Mouse (Mus musculus) cerebellum, adult 9-11 months (tissue): ENCODE data around the gene Slc39a5.

Source experiments
- DNase-seq: peaks from one replicate; pipeline ENCODE4 v3.0.0; 2022

The Slc39a5 gene

GRCm38 (mm10) chr10:128401056-128401455 lies at the start of gene Slc39a5:
Slc39a5 (minus strand) TSS chr10:128401229.
- peak; percentile 17 for DNase-seq

- no peak for DNase-seq
Measured at GRCm38 (mm10) chr10:128445407-128445806, 44.4 kb upstream of the Slc39a5 start.

- no peak for DNase-seq
Measured at GRCm38 (mm10) chr10:128444354-128444753, 43.3 kb upstream of the Slc39a5 start.

GRCm38 (mm10) chr10:128442718-128443117 lies 41.7 kb upstream of the Slc39a5 start:
- no peak for DNase-seq

DNA sequence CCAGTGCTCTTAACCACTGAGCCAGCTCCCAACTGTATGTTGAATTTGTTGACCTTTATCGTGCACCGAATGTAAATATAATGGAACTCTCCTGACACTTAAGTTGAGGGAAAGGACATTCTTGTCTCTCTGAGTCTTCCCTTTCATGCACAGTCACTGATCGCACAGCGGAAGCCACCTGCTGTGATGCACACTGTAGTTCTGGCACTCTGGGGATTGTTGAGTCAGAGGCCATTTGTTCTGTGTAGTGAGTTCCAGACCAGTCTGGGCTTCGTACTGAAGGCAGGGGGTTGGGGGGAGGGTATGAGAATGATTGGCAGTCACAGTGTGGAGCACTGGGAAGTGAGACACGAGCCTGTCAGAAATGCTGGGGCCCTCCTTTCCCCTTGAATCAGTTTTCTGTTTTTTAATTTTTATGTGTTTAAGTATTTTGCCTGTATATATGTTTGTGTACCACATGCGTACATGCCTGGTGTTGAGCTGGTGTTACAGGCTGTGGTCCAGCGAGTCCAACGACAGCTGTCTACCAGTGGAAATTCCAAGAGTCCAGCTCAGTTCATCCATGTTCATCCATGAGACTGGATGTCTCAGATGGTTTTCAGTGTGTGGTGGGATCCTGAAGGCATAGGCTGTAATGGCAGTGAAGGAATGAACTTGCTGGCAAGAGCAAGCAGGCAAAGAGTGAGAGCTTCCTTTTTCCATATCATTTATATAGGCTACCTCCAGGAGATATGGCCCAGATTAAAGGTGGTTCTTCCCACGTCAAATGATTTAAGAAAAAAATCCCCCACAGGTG lies 40.5 kb upstream of the Slc39a5 start:
- DNase-seq, result no peak

DNA sequence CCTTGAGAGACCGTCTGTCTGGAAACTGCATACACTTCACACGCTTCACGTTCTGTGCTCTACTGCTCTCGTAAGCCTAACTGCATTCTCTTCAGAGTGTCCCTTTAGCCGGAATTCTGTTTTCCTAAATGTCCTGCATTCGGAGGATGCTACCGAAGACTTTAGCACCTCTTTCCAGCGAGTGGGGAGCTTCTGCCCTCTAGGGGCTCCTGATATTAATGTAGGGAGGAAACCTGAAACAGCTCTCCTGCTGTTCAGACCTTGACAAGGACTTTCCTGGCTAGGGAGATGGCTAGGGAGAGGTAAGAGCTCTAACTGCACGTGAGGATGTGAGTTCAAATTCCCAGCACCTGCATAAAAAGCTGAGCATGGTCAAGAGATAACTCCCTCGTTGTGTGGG lies 39.4 kb upstream of the Slc39a5 start:
- DNase-seq, result peak; percentile 52

DNA sequence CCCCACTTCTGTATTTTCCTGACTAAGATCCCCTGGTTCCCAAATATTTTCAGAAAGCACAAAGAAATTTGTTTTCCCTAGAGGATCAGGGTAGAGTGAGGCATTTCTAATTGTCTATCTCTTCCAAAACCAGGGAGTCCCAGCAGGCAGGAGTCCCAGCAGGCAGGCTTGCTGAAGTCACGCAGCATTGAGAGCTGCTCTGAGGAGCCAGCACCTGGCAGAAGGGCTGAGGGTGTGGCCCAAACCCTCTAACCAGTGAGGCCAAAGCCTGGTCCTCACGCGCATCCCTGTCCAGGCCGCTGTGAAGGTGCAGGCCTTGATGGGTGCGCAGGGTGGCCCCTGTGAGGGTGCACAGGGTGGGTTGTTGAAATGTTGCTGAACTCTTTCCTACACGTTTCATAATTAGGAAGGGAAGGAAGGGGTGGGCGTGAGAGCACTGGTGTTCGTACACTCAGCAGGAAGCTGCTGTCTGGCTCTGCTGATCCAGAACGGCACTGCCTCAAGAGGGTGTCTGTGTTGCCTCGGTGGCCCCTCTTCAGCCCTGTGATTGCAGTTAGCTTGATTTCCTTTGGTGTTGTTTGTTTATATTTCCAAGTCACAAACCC lies 37.7 kb upstream of the Slc39a5 start:
- DNase-seq, result no peak

DNA sequence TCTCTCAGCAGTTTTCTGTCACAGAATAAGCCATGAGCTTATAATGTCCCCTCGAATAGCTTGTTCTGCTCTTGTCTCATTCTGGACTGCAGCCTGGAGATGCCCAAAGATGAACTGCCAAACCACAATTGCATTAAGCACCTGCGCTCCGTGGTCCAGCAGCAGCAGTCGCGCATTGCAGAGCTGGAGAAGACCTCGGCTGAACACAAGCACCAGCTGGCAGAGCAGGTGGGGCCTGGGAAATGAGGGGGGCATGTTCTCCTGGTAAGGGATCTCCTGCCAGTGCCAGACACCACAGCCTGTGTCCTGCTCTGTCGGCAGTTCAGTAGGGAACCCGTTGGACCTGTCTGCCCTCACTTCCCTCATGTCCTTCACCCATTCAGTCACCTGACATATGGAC lies 35.3 kb upstream of the Slc39a5 start:
- peak; percentile 82 for DNase-seq

GRCm38 (mm10) chr10:128435873-128436272 lies 34.8 kb upstream of the Slc39a5 start:
- DNase-seq, result peak; percentile 63

DNA sequence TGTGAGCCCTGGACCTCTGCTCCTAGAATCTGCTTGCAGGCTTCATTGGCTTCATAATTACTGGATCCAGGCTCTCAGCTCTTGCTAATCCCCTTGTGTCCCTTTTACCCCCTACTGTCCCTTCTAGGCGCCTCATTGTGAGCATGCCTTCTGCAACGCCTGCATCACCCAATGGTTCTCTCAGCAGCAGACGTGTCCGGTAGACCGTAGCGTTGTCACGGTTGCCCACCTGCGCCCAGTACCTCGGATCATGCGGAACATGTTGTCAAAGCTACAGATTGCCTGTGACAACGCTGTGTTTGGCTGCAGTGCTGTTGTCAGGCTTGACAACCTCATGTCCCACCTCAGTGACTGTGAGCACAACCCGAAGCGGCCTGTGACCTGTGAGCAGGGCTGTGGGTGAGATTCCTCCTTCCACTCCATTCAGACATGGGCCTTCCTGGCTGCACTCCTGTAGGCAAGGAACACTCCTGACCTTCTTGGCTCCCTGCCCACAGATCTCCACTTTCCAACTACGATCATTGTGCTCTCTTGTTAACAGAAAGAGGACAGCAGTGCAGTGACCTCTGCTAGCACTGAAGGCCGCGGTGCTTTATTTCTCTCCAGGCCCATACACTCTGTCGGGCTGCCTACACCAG lies 34.3 kb upstream of the Slc39a5 start:
- peak; percentile 79 for DNase-seq

- DNase-seq, result no peak
Measured at GRCm38 (mm10) chr10:128434681-128435080, 33.7 kb upstream of the Slc39a5 start.

DNA sequence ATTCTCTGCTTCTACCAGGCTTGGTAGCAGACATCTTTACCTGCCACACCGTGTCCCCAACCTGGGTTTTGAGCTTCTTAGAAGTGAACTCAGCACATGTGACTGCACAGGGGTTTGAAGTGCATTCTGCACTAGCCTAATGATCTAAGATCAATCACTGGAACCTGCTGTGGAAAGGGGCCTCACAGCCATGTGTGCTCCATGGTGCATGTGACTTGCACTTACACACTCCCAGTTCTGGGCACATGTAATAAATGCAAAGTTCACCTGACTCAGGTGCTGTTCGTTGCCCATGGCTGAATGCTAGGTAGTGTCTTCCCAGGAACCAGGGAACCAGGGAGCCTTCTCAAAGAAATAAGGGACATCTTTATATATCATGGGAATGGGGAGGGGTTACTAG lies 32.4 kb upstream of the Slc39a5 start:
- DNase-seq, result no peak

DNA sequence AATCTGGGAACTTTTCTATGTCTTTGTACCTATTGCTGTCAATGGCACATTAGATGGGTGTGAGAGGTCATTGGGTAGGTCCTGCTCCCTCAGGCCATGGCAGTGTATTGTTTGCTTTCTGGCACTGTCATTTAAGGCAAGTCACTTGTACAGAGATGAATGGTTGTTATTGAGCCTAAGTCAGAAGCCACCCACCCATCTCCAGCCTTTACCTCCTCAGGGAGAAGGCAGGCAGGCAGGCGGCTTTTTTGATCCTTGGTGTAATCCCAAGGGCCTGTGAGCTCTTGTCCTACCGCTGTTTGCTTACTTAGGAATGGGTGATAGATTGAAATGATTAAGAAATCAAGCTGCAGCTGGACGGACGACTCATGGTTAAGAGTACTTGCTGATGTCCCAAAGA lies 28.4 kb upstream of the Slc39a5 start:
- no peak for DNase-seq

DNA sequence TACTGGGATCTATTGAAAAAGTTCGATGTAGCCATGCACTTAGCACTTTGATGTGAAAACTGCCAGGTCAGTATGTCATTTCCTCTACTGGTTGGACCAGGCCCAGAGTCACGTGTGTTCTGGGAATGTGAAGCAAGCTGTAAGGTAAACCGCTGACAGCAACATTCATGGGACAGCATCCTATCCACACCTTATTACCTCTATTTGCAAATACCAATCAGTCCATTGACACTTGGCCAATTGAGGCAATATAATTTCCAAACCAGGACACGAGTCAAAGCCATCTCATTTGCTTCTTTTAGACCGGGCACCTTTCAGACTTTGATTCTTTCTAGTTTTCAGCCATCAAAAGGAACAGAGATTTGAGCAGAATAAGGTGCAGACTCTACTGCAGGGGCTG lies 28.0 kb upstream of the Slc39a5 start:
- no peak for DNase-seq

GRCm38 (mm10) chr10:128425260-128425659 lies 24.2 kb upstream of the Slc39a5 start:
- DNase-seq, result no peak

DNA sequence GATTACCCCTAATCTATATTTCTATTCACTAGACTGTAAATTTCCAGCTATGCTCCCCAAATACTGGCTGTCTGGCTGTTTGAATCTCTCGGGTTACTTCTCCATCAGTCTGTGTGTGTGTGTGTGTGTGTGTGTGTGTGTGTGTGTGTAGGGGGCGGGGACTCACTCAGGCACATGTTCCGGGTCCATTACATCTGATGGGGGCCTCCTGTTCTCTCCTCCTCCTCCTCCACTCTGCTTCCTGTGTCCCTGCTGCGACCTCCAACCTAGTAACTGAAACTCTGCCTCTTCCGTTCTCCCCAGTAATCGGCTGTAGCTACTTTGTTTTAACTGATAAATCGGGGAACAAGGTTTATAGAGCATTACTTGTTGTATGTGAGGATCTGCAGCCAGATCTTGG lies 23.6 kb upstream of the Slc39a5 start:
- DNase-seq, result no peak

- no peak for DNase-seq
Measured at GRCm38 (mm10) chr10:128422426-128422825, 21.4 kb upstream of the Slc39a5 start.

- no peak for DNase-seq
Measured at GRCm38 (mm10) chr10:128414848-128415247, 13.8 kb upstream of the Slc39a5 start.

- no peak for DNase-seq
Measured at GRCm38 (mm10) chr10:128413076-128413475, 12.0 kb upstream of the Slc39a5 start.

- no peak for DNase-seq
Measured at GRCm38 (mm10) chr10:128412558-128412957, 11.5 kb upstream of the Slc39a5 start.

- no peak for DNase-seq
Measured at GRCm38 (mm10) chr10:128412055-128412381, 11.0 kb upstream of the Slc39a5 start.

DNA sequence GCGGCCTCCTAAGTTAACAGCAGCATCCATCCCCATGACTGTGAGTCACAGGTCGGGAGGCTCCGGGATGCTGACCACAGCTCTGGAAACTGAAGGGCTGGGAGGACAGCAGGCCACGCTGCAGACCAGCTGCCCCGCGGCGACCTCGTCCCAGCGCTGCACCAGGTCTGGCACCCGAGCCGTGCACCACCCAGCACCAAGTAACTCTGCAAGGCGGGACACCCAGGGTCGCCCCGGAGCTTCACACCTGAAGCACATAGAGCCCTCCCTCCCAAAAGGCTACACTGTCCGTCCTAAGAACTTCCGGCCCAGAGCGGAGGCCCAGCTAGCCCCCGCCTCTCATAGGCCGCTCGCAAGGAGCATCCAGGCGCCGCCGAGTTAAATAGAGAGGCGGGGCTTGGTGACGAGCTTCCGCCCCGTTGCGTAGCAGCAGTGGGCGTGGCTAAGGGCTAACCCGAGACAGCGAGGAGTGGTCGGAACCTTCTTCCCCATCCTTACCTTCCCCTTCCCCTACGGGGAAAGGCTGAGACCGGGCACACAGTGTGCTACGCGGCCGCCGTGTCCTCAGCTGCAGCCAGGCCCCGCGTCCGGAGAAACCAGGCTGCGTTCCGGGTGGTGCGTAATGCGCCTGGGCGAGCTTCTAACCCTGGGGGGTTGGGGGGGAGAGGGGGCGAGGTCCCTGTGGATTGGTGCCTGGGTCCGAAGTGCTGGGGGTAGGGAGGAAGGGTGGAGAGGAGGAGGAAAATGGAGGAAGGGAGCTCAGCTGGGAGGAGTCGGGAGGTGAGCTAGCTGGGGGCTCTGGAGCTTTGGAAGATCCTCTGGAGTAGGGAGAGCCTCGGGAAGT lies 10.4 kb upstream of the Slc39a5 start, which contains the start of the genes Nabp2 and Rnf41:
Gene Nabp2 (minus strand): TSS at position 282 of the 844 bp plus-strand sequence.
Gene Rnf41 (plus strand): TSS at position 447 of the 844 bp plus-strand sequence.
- DNase-seq, result peak; percentile 96

DNA sequence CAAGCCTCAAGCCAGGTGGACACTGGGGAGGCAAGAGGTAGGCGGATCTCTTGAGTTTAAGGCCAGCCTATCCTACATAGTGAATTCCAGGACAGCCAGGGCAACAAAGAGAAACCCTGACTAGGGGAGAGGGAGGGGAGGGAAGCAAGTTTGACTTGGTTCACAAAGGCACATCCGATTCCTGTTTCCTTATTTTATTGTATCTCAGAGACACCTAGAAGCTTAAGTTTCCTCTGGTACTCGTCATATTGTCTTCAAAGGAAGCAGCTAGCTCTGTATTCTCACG lies 9.5 kb upstream of the Slc39a5 start:
- no peak for DNase-seq
